Mouse (Mus musculus): Measurements from ENCODE around the gene Rap1gap.

Gene Rap1gap

DNA sequence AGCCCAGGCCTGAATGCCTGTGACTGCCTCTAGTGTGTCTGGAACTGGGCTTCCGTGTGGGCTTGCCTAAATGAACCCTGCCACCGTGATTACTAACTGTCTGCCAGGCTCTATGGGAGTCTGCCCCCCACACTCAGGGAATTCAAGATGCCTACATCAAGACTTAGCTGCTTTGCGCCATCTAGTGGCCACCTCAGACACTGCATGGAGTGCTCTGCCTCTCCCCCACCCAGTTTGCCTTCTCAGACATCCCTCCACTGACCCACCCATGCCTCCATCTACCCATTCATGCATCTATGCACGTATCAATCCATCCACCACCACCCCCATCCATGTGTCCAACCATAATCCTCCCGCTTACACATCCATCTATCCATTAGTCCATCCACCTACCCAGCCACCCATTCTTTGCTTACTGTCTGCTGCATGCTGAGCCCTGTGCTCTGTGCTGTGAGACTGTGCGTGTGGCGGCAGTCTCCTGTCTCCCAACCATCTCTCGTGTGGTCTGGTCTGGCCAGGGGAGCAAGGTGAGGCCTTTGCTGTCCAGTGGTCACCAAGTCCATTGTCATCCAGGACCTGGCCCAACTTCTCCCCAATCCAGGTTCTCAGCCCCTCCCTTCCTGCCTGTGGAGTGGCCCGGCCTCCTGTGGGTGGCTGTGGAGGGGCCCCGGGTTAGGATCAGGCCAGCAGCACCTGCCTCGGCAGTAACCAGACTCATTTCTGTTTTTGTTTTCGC lies 58.3 kb downstream of the Rap1gap start:
- DNase-seq (ENCODE audit: low read depth, low spot score), result no peak

- DNase-seq (ENCODE audit: low read depth, low spot score), result no peak
These were observed 59.0 kb downstream of the Rap1gap start for GRCm38 (mm10) chr4:137723527-137723926.

DNA sequence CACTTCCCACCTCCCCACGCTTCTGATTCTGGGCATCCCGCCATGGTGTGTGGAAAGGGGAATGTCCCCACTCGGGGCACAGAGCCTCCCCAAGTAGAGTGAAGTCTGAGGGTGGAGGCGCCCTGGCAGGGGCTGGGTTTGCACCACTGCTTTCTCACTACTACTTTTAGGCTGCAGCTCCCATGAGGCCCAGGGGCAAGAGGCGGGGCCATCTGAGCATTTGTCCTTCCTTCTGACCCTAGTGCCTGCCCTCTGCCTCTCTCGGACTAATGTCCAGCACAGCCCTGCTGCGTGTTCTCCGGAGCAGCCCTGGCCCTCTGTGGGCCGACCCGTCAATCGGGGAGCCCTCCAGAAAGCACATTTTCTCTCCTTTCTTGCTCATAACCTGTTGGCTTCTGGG lies 59.7 kb downstream of the Rap1gap start:
- no peak for DNase-seq (ENCODE audit: low read depth, low spot score)

GRCm38 (mm10) chr4:137724766-137725165 lies 60.2 kb downstream of the Rap1gap start:
- no peak for DNase-seq (ENCODE audit: low read depth, low spot score)

- no peak for DNase-seq (ENCODE audit: low read depth, low spot score)
These were observed 61.1 kb downstream of the Rap1gap start for GRCm38 (mm10) chr4:137725541-137726145.

DNA sequence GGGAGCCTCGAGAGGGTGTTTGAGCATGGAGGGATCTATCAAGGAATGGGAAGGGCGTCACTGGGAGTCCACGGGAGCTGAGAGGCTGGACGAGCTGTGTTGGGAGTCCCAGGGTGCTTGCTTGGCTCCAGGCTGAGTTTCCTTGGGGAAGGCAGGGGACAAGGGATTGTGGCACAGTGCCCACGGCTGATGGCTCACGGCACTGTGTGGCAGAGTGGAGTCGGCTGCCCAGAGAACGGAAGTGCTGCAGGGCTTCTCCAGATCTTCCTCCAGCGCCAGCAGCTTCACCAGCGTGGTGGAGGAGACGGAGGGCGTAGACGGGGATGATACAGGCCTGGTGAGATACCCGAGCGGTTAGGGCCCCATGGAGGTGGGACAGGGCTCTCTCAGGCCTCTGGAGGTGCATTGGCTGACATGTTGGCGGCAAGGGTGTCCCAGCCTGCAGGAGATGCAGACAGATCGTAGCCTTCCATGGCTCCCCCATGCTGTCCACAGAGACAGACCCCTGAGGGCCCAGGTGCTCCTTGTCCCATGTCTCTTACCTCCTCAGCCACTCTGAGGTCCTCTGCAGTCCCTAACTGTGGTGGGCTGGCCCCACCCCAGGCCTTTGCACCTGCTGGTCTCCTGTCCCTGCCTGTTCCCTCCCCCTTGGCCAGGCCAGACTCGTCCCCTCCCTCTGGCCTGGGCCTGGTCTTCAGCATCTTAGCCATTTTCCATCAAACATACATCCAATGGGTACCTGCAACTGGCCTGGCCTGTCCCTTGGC lies 62.4 kb downstream of the Rap1gap start:
- DNase-seq (ENCODE audit: low read depth, low spot score), result no peak

- DNase-seq (ENCODE audit: low read depth, low spot score), result no peak
These were observed 63.1 kb downstream of the Rap1gap start for GRCm38 (mm10) chr4:137727506-137728187.

DNA sequence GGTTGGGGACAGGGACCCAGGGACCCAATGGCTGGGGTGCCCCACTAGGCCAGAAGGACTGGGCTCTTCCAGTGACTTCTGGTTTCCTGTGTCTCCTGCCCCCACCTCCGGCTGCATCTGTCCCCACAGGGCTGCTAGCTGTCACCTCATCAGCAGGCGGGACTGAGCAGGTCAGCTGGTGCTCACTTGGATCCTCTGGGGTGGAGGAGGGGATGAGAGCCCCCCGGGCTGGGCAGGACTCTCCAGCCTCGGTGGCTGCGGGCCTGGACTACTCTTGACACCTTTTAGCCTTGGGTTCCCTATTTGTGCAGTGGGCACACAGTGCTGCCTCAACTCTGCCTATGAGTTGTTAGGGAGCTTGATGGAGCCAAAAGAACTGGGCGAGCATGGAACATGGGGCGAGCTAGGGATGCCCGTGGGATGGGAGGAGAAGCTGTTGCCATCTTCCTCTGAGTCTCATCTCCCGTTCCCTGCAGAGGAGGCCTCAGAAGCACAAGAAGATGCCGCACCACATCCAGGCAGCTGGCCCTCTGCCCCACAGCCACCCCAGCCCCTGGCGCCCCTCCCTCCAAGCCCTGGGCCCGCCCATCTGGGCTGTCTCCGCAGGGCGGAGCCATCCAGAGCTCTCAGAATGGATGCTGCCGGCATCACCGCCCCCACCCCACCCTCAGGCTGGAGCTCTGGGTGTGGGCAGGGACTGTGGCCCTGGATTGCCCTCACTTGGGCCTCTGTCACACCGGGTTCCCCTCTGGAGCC lies 64.1 kb downstream of the Rap1gap start:
- DNase-seq (ENCODE audit: low read depth, low spot score), result no peak

- no peak for DNase-seq (ENCODE audit: low read depth, low spot score)
These were observed 64.8 kb downstream of the Rap1gap start for GRCm38 (mm10) chr4:137729155-137729855.

DNA sequence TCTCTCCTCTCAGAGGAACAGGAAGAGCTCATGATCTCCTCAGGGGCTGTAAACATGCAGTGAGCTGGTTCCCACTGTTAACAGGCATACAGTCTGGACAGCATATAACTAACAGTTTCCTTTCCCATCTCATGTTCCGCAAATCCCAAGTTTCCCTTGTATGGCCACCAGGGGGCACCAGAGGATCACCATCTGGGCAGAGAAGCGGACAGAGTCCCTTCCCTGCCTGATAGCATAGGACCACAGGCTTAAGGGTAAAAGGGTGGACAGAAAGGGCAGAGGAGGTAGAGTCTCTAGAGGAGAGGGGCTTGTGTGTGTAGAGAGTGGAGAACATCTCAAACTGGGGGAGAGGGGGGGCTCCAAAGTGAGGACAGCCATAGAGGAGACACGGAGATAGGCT lies 65.6 kb downstream of the Rap1gap start:
- DNase-seq (ENCODE audit: low read depth, low spot score), result peak; percentile 76

GRCm38 (mm10) chr4:137730757-137731156 lies 66.2 kb downstream of the Rap1gap start:
- no peak for DNase-seq (ENCODE audit: low read depth, low spot score)

GRCm38 (mm10) chr4:137731891-137732290 lies 67.4 kb downstream of the Rap1gap start:
- DNase-seq (ENCODE audit: low read depth, low spot score), result no peak

GRCm38 (mm10) chr4:137732361-137732760 lies 67.8 kb downstream of the Rap1gap start:
- no peak for DNase-seq (ENCODE audit: low read depth, low spot score)

GRCm38 (mm10) chr4:137732962-137733361 lies 68.4 kb downstream of the Rap1gap start:
- no peak for DNase-seq (ENCODE audit: low read depth, low spot score)

DNA sequence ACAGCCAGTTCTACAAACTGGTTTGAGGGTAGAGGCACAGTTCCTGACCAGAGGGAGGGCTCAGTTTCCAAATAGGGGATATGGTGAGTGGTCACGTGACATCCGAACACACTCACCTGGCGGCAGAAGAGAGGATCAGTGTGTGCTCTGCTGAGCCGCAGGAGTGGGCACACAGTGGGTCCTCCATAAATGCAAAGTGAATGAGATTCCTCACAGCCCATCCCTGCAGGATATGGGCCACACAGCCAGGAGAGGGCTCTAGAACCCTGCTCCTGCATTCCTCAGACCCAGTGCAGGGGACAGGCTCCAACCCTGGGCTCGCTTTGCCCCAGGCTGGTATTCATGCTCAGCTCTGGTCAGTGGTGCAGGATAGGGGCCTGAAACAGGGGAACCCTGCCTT lies 68.9 kb downstream of the Rap1gap start:
- no peak for DNase-seq (ENCODE audit: low read depth, low spot score)

DNA sequence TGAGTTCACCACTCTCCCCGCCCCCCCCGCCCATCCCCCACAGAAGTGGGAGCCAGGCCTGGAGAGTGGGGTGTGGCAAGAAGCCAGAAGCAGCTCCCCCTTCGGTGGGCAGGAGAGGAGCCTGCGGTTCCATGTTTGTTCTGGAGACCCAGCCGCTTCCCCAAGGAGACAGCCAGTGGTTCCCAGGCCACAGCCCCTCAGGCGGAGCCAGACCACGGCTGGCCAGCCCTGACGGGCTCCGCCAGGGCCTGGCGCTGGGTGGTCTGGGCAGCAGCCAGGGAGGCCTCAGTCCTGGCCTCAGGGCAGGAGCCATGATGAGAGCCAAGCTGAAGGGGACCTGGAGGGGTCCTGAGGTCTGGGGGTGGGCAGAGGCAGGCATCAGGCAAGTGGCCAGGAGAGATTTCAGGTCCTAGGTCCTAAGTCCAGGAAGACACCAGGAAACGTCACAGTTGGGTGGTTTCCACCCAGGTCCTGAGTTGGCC lies 71.7 kb downstream of the Rap1gap start:
- DNase-seq (ENCODE audit: low read depth, low spot score), result no peak

GRCm38 (mm10) chr4:137737760-137738159 lies 73.2 kb downstream of the Rap1gap start:
- no peak for DNase-seq (ENCODE audit: low read depth, low spot score)

DNA sequence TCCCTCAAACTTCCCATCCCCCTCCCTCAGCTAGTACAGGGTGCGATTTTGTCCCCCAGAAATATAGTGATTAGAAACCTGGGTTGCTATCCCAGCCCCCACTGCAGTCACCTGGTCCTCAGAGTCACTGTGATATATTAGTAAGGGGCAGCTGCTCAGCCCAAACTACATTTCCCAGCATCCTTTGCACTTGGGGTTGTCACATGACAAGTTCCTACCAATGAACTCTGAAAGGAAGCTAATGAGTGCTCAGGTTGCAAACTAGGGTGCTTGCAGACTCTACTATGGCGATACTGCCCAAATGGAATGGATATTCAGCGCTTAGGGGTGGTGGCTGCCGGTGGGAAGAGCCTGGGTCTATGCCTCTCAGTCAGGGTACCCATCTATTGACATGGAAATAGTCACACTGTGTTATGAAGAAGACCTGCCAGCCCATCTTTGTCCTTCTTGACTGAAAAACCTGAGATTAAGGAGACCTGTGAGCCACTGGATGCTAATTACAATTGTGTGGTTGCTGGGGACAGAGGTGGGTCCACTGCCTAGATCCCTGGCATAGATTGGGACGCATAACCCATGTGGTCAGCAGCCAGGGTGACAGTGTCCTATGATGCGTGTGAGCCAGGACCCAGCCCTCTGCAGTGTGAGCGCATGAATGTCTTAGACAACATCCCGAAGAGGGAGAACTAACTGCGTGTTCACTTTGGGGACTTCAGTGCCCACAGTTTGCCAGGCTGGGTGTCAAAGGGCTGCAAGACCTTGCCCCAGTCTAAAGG lies 74.8 kb downstream of the Rap1gap start:
- no peak for DNase-seq (ENCODE audit: low read depth, low spot score)

DNA sequence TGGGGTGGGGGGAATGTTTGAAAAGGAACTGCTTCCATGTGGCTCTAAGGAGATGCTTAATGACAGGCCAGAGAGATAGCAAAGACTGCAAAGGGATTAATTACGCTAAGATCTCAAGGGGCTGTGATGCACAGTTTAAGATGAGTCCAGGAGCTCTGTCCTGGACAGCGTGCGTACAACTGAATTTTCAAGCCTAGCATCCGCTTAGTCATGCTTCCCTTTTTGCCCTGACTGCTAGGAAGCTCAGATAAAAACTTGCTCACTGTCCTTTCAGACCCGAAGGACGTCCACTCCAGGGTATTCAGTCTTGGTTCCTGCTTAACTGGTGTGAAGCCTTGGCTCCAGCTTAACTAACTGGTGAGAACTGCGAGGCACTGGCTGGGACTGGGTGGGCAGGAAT lies 75.8 kb downstream of the Rap1gap start:
- no peak for DNase-seq (ENCODE audit: low read depth, low spot score)

- DNase-seq (ENCODE audit: low read depth, low spot score), result no peak
These were observed 79.3 kb downstream of the Rap1gap start for GRCm38 (mm10) chr4:137743791-137744190.
